Mouse (Mus musculus) layer of hippocampus, adult 8-10 months (tissue): Measurements from ENCODE around the gene Mad2l1. TPM values are rescaled to one million over a fixed set of nuclear protein-coding genes. Genes with fewer than 3 reads are reported as not detected.

Source experiments
- DNase-seq, 2 experiments: peaks; one replicate each; pipeline ENCODE4 v3.0.0; 2022; ENCODE audit warnings: low spot score in 2 of 2
- total RNA-seq, 4 experiments: library from RNA; stranded (reverse); gene quantifications; 2 replicates each; pipeline ENCODE4 v1.2.4; 2022

Gene Mad2l1
- 1 to 10 TPM; 5.8 to 7.4 (median 6.9) TPM for total RNA-seq

DNA sequence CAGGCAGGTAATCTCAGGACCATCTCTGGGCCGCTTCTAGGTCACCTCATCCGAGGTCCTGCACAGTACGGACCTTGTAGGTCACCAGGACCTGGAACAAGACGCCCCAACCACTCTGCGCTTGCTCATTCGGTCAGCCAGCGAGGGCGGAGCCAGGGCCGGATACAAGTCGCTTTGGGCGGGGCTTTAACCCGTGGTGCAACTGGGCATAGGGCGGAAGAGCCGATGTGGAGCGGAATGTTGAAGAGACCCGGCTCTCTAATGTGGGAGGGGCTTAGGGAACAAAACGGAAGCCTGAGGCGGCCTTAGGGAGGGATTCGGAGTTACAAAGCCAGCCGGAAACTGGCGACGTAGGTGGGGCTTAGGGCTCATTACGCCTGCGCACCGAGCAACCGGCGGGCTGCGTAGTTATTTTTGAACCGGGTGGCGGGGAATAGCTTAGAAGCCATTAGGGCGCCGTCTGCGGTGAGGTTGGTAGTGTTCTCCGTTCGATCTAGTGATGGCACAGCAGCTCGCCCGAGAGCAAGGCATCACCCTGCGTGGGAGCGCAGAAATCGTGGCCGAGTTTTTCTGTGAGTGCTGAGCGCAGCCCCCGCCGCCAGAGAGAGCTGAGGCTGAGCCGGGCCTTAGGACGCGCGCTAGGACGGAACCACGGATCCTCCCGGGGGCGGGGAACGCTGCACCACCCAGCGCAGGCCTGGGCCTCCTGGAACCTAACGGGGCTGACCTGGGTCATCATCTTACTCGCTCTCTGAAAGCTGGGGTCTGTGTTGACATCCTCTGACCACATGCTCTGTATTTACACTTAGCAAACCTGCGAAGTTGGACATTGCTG lies at the start of gene Mad2l1:
Mad2l1 (plus strand) TSS at position 363 of the 835 bp plus-strand sequence.
- DNase-seq: peak; percentile 94 to 97

DNA sequence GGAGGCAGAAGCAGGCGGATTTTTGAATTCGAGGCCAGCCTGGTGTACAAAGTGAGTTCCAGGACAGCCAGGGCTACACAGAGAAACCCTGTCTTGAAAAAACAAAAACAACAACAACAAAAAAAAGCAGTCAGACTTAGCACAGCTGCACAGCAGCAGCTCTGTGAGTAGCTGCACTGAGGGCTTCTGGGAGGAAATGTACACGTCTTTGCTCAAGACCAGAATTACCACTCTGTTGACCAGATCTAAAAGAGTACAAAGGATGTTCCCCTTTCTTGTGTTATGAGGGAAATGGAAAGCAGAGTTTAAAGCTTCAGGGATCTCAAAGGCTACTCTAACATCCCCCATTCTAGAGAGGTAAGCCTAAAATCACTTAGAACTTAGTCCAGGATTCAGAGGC lies 41.5 kb upstream of the Mad2l1 start:
- DNase-seq: no peak

DNA sequence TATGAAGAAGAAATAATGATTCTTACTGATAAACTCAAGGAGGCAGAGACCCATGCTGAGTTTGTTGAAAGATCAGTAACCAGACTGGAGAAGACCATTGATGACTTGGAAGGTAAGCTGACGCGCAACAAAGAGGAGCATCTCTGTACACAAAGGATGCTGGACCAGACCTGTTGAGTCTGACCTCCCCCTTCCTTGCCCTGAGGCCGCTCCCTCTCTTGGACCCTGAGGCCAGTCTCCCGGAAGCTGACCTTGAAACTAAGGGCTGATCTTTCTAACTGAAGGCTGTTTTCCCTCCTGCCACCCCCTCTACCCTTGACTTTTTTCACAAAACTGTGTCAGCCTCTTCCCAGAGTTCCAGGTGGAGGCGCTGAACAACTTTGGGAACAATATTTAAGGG lies 18.8 kb upstream of the Mad2l1 start:
- DNase-seq: no peak

DNA sequence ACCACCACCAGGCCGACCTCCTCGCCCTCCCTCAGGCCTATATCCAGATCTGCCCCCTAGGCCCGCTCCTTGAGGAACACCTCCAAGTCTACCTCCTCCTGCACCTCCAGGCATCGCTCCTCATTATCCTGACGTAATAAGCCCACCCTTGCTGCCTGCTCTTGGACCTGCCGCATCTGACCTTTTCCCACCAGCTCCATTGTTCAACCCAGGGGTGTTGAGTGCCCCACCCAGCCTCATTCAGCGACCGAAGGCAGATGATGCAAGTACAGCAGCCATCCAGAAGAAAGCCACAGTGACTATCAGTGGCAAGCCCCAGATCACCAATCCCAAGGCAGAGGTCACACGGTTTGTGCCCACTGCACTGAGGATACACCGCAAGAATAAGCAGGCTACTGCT lies 6.8 kb upstream of the Mad2l1 start:
- no peak for DNase-seq

DNA sequence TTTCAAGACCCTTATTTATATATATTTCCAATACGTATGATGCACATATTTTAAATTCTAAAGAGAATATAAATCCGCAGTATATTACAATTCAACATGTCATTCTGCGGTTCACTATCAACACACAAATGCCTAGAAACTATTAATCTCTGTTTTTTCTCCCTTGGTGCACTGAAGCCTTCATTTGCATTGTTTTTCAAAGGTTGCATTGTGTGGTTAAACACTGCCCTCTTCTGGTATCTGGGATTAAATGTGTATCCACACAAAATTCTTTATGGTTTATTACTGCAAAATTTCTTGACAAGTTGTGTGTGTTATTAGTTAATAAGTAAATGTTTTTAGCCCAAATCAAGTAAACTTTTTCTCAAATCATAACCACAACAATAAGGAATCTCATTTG lies 1.9 kb upstream of the Mad2l1 start:
- DNase-seq: no peak

DNA sequence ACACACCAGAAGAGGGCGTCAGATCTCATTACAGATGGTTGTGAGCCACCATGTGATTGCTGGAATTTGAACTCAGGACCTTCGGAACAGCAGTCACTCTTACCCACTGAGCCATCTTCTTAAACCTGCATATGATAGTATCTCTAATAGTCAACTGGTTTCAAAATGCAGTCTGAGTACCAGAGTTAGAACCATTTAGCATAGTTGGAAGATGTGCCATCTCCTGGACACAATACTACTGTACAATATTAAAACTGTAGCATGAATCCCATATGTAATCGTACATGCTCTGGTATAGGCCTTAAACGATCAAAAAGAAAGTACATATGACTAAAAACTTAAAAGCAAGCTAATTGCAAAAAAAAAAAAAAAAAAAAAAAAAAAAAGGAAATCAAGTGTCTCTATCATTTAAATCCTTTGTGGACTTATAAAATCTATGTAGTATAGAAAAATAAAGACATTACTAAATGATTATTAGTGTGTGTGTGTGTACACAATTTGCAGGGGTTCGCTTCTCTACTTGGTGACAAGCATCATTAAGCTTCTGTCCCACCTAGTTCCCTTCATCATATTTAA lies 736 bp upstream of the Mad2l1 start:
- DNase-seq: no peak

DNA sequence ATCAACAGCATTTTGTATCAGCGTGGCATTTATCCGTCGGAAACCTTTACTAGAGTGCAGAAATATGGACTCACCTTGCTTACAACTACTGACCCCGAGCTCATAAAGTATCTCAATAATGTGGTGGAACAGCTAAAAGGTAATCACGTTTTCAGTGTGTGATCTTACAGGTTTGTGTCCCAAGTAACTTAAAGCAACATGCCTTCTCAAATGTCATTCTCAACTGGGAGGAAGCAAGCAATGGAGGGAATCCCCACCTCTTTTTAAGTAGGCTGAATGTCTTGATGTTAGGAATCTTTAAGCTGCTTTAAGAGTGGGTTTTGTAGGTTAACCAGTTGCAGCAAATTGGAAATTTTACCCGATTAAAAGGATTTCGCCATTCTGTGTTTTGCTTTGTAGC lies 776 bp downstream of the Mad2l1 start:
- no peak for DNase-seq

DNA sequence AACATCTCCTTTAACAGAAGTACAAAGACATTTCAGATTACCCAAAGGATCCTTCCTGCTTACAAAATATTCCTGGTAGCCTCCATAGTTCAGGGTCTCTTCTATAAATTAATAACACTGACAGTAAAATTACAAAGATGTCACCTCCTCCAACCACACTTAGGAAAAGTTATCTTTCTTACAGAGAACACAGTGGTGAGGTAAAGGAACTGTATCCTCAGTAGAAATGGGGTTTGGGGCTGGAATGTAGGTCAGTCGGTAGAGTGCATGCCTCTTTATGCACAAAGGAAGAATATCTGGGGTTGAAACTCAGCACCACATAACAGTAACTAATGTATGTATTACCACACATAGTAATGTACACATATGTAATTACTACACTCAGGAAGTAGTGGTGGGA lies 24.8 kb downstream of the Mad2l1 start, which contains the start of gene Vmn1r32:
Vmn1r32 (minus strand) TSS at position 101 of the 400 bp plus-strand sequence.
- no peak for DNase-seq

DNA sequence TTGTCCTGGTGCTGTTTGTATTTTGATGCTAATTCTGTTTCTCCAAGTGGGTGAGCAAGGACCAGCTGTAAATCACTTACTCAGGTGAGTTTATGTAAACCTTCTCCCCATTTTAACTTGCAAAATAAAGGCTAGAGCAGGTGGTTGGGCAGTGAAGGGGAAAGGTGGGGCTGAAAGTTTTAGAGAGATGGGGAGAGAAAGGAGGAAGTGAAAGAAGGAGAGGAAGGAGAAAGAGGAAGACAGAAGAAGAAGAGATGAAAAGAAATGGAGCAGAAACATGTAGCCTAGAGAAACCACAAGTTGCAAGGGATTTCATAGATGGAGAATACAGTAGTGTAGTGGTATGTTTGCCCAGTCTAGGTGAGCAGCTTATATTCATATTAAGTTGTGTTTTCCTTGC lies 60.6 kb downstream of the Mad2l1 start:
- DNase-seq: no peak

Other genes with a start within 250 kb of the Mad2l1 start
- gene Vmn1r32, start 24.7 kb downstream of the Mad2l1 start, total RNA-seq: not detected
- gene Vmn1r33, start 82.9 kb downstream of the Mad2l1 start, total RNA-seq: not detected
- gene Vmn1r34, start 108.5 kb downstream of the Mad2l1 start, total RNA-seq: not detected
- not detected for gene Vmn1r35, start 150.5 kb downstream of the Mad2l1 start, total RNA-seq
- gene Vmn1r36, start 183.8 kb downstream of the Mad2l1 start, total RNA-seq: not detected
- gene Vmn1r37, start 194.0 kb downstream of the Mad2l1 start, total RNA-seq: not detected
- not detected for gene Vmn1r38, start 247.2 kb downstream of the Mad2l1 start, total RNA-seq